Mouse (Mus musculus) embryonic fibroblast, embryonic 13.5 days (primary cell): ENCODE measurements around the gene Stim1. TPM values are rescaled to one million over a fixed set of nuclear protein-coding genes. Genes with fewer than 3 reads are reported as not detected.

Experiments used
- H3K27ac ChIP-seq: 2 replicates; pipeline ENCODE4 v1.5.1; 2012; ENCODE audit warnings: low read length, control low read depth, inconsistent platforms; ENCODE audit not compliant: insufficient read depth
- H3K4me1 ChIP-seq: 2 replicates; pipeline ENCODE4 v1.6.1; 2011; ENCODE audit warnings: low read length; ENCODE audit not compliant: control insufficient read depth, insufficient read depth
- H3K4me3 ChIP-seq: 2 replicates; pipeline ENCODE4 v1.5.1; 2011; ENCODE audit warnings: mild to moderate bottlenecking, control low read depth, low read length; ENCODE audit not compliant: insufficient read depth
- CTCF ChIP-seq: IDR thresholded peaks from 2 replicates; pipeline ENCODE4 v1.5.1; 2011; ENCODE audit warnings: mild to moderate bottlenecking, control low read depth, low read length, moderate library complexity, borderline replicate concordance; ENCODE audit not compliant: insufficient read depth
- POLR2A ChIP-seq: IDR thresholded peaks from 2 replicates; pipeline ENCODE4 v1.6.1; 2011; ENCODE audit warnings: low read depth, mild to moderate bottlenecking, control low read depth, low read length, moderate library complexity
- polyA plus RNA-seq: library from polyadenylated mRNA; stranded (reverse); fragments of >200 nt; gene quantifications from 2 replicates; pipeline ENCODE4 v1.2.4, GENCODE M21; 2011; ENCODE audit warnings: low read depth; ENCODE audit not compliant: missing spikeins, insufficient read length

Gene Stim1
- polyA plus RNA-seq, 1 experiment, result 27.6 TPM

- H3K4me3 ChIP-seq, result no peak overlapping the region
- no peaks in the 10 kb centered on the region for H3K4me1 ChIP-seq
- no peak overlapping the region for H3K27ac ChIP-seq
- TF ChIP-seq CTCF, result no peak
- TF ChIP-seq POLR2A, result no peak
Measured at GRCm38 (mm10) chr7:102238686-102239286, 28.8 kb upstream of the Stim1 start.

- TF ChIP-seq CTCF (no peak), POLR2A (no peak)
- H3K4me3 ChIP-seq, result no peak overlapping the region
- no peak overlapping the region for H3K27ac ChIP-seq
- no peaks in the 10 kb centered on the region for H3K4me1 ChIP-seq
Measured at GRCm38 (mm10) chr7:102239591-102239990, 28.0 kb upstream of the Stim1 start.

DNA sequence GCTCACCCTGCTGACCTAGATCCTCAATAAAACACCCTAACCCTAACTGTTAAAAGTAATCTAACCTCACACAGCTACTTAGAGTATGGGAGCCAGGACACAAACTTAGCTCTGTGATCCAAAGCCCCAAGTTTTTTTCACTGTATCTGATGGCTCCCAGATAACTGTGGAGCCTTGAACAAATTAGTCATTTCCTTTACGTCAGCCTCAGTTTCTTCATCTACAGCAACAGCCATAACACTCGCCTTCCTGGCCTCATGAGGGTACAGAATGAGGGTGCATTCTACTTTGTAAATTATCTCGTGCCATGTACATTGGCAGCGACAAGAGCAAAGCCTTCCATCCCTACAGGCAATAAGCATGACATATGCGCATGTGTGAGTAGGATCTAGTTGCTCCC is 25.2 kb upstream of the Stim1 start:
- Histone ChIP-seq H3K27ac (no peak overlapping the region), H3K4me3 (no peak overlapping the region), H3K4me1 (peaks cover 16% of the 10 kb centered on the region)
- TF ChIP-seq POLR2A, result no peak
- TF ChIP-seq CTCF, result no peak

DNA sequence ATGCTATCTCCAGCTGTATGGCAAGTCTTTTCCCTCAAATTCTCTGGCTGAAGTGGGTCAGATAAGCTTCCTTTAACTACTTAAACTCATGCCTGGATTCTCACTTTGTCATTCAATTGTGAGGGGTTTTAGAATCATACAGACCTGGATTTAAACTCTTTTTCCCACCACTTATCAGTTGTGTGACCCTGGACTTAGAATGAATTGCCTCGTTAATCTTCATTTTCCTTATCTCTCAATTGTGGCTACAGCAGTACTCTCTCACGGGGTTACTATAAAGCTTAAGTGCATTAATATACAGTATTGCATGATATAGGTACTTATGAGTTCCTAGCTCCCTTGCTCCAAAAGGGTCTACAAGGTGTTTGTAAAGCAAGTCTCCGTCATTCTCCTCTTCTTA is 24.7 kb upstream of the Stim1 start:
- TF ChIP-seq CTCF (no peak), POLR2A (no peak)
- Histone ChIP-seq H3K4me1 (peaks cover 21% of the 10 kb centered on the region), H3K4me3 (no peak overlapping the region), H3K27ac (no peak overlapping the region)

- no peak for TF ChIP-seq CTCF
- Histone ChIP-seq H3K4me1 (peaks cover 24% of the 10 kb centered on the region), H3K27ac (no peak overlapping the region), H3K4me3 (no peak overlapping the region)
Measured at GRCm38 (mm10) chr7:102243870-102244269, 23.7 kb upstream of the Stim1 start.

GRCm38 (mm10) chr7:102244782-102245535 is 22.6 kb upstream of the Stim1 start:
- H3K4me3 ChIP-seq, result no peak overlapping the region
- peaks cover 24% of the 10 kb centered on the region for H3K4me1 ChIP-seq
- H3K27ac ChIP-seq, result no peak overlapping the region
- TF ChIP-seq POLR2A, result no peak
- no peak for TF ChIP-seq CTCF

DNA sequence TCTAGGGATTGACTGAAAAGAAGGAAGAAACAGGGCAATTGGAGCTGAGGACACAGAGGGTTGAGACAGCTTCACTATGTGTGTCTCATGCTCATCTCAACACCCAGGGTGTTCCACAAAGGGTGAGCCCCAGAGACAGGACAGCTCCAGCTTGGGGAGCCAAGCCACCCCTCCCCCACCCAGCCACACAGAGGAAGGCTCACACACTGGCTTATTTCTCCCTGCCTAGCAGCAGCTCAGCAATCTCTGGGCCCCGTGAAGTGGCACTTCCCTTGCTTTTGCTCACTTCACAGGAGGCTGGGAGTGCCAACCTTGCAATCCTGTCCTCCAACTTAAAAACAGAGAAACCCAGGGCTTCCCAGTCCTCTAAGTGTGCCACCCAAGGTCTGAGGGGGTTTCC is 21.8 kb upstream of the Stim1 start:
- no peak for TF ChIP-seq CTCF
- TF ChIP-seq POLR2A, result no peak
- H3K4me3 ChIP-seq, result no peak overlapping the region
- peaks cover 24% of the 10 kb centered on the region for H3K4me1 ChIP-seq
- H3K27ac ChIP-seq, result no peak overlapping the region

- Histone ChIP-seq H3K4me1 (peaks cover 24% of the 10 kb centered on the region), H3K4me3 (no peak overlapping the region), H3K27ac (no peak overlapping the region)
- TF ChIP-seq POLR2A (no peak), CTCF (no peak)
Measured at GRCm38 (mm10) chr7:102246265-102246664, 21.3 kb upstream of the Stim1 start.

DNA sequence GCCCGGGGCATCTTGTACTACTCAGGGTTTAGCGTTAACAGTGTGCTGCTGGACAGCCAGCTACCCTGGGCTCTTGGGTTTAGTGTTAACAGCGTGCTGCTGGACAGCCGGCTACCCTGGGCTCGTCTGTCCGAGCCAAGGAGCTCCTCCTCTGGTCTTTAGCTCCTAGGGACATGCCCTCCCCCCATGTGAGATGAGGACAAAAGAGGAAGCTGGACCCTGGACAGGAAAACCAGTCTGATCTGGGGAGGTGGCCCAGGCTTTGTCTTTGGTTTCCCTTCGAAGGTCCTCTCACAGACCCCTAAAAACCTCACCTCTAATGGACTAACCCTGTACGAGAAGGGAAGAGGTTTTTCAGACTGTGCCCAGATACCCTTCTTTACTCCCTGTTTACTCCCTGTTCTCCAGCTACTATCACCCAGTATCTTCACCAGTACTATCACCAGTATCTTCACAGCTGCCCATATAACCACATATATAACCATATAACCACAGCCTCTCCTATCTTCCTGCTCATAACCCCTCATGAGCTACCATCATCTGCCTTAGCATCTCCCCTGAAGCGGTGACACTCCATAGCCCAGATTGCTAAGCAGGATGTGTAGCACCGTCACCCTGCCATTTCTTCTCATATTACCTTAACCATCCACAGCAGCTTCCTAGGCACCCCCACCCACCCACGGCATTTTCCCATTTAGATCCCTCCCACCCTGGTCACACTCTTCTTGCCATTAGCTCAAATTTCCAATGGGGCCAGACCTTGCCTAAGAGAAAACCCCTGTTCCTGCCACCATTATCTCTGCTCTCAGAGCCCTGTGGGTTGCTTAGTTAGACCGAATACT is 20.4 kb upstream of the Stim1 start:
- Histone ChIP-seq H3K4me1 (peaks cover 24% of the 10 kb centered on the region), H3K4me3 (peak overlapping the region; percentile 90), H3K27ac (no peak overlapping the region)
- TF ChIP-seq POLR2A, result no peak
- TF ChIP-seq CTCF, result no peak

GRCm38 (mm10) chr7:102248691-102249404 is 18.8 kb upstream of the Stim1 start:
- Histone ChIP-seq H3K4me1 (peaks cover 24% of the 10 kb centered on the region), H3K4me3 (peak overlapping the region; percentile 90), H3K27ac (no peak overlapping the region)
- TF ChIP-seq CTCF (no peak), POLR2A (no peak)
